Mouse (Mus musculus): Measurements from ENCODE around the gene Ppp1ca. TPM values are rescaled to one million over a fixed set of nuclear protein-coding genes. Genes with fewer than 3 reads are reported as not detected.

The Ppp1ca gene
- total and polyA plus RNA-seq, 2 experiments from 2014 or later, result 480 to 551 TPM

GRCm38 (mm10) chr19:4213524-4213974 lies 21.7 kb downstream of the Ppp1ca start:
- TF ChIP-seq CTCF (IDR thresholded peaks at IDR 0.05; ENCODE audit: low read depth), result no peak
- WGBS, result 11% methylated on average over 9 of the region's 9 CpGs
- H3K27me3 ChIP-seq (ENCODE audit: insufficient read depth, low read length), result peaks cover 25% of the 10 kb centered on the region
- no peak overlapping the region for H3K4me3 ChIP-seq (ENCODE audit: low read depth, low read length)
- no peaks in the 10 kb centered on the region for H3K9me3 ChIP-seq (ENCODE audit: low read length)
- H3K4me1 ChIP-seq (ENCODE audit: insufficient read depth), result no peaks in the 10 kb centered on the region
- no peak overlapping the region for H3K27ac ChIP-seq (ENCODE audit: low read depth, low read length)
- no peak overlapping the region for H3K9ac ChIP-seq
- no peak for DNase-seq
- ATAC-seq, result no peak
- no peaks in the 10 kb centered on the region for H3K36me3 ChIP-seq (ENCODE audit: insufficient read depth)
- no peak overlapping the region for H3K4me2 ChIP-seq (ENCODE audit: low read depth)

GRCm38 (mm10) chr19:4214071-4214770 lies 22.4 kb downstream of the Ppp1ca start, which contains the start of the genes Clcf1 and AC109138.7:
Clcf1 (plus strand) TSS chr19:4214238.
AC109138.7 (plus strand) TSS chr19:4214357.
- ATAC-seq (peak; percentile 14; the same call in 1 of the 2 replicates), DNase-seq (no peak)
- TF ChIP-seq CTCF (IDR thresholded peaks at IDR 0.05; ENCODE audit: low read depth), result no peak
- Histone ChIP-seq H3K9ac (peak within 1 kb of the TSS; percentile 44), H3K36me3 (ENCODE audit: insufficient read depth) (no peaks in the 10 kb centered on the region), H3K9me3 (ENCODE audit: low read length) (no peaks in the 10 kb centered on the region), H3K4me1 (ENCODE audit: insufficient read depth) (no peaks in the 10 kb centered on the region), H3K4me3 (ENCODE audit: low read depth, low read length) (peak within 1 kb of the TSS; percentile 48), H3K27me3 (ENCODE audit: insufficient read depth, low read length) (peaks cover 25% of the 10 kb centered on the region), H3K27ac (ENCODE audit: low read depth, low read length) (no peak within 1 kb of the TSS), H3K4me2 (ENCODE audit: low read depth) (peak within 1 kb of the TSS; percentile 90)
- WGBS, result 2% methylated on average over 43 of the region's 49 CpGs

- Histone ChIP-seq H3K27me3 (ENCODE audit: insufficient read depth, low read length) (peaks cover 25% of the 10 kb centered on the region), H3K27ac (ENCODE audit: low read depth, low read length) (no peak overlapping the region), H3K9me3 (ENCODE audit: low read length) (no peaks in the 10 kb centered on the region), H3K4me1 (ENCODE audit: insufficient read depth) (no peaks in the 10 kb centered on the region), H3K4me3 (ENCODE audit: low read depth, low read length) (peak overlapping the region; percentile 48), H3K9ac (peak overlapping the region; percentile 44), H3K36me3 (ENCODE audit: insufficient read depth) (no peaks in the 10 kb centered on the region), H3K4me2 (ENCODE audit: low read depth) (peak overlapping the region; percentile 90)
- no peak for TF ChIP-seq CTCF (IDR thresholded peaks at IDR 0.05; ENCODE audit: low read depth)
- ATAC-seq (no peak), DNase-seq (no peak)
- 4% methylated on average over 62 of the region's 81 CpGs for WGBS
Measured at GRCm38 (mm10) chr19:4214771-4215450, 23.0 kb downstream of the Ppp1ca start.

GRCm38 (mm10) chr19:4215451-4215840 lies 23.6 kb downstream of the Ppp1ca start:
- H3K4me1 ChIP-seq (ENCODE audit: insufficient read depth), result no peaks in the 10 kb centered on the region; the same call in 1 of the 2 replicates

GRCm38 (mm10) chr19:4216041-4216685 lies 24.3 kb downstream of the Ppp1ca start:
- no peaks in the 10 kb centered on the region for H3K36me3 ChIP-seq (ENCODE audit: insufficient read depth)
- H3K4me3 ChIP-seq (ENCODE audit: low read depth, low read length), result no peak overlapping the region
- H3K9me3 ChIP-seq (ENCODE audit: low read length), result no peaks in the 10 kb centered on the region
- peak; percentile 69 for TF ChIP-seq CTCF (IDR thresholded peaks at IDR 0.05; ENCODE audit: low read depth)
- H3K27me3 ChIP-seq (ENCODE audit: insufficient read depth, low read length), result peaks cover 25% of the 10 kb centered on the region
- H3K4me1 ChIP-seq (ENCODE audit: insufficient read depth), result no peaks in the 10 kb centered on the region; the same call in 1 of the 2 replicates
- H3K4me2 ChIP-seq (ENCODE audit: low read depth), result no peak overlapping the region
- no peak overlapping the region for H3K9ac ChIP-seq
- H3K27ac ChIP-seq (ENCODE audit: low read depth, low read length), result no peak overlapping the region
- ATAC-seq (no peak; the same call in 1 of the 2 replicates), DNase-seq (peak; percentile 46)
- 23% methylated on average over 14 of the region's 14 CpGs for WGBS

More at GRCm38 (mm10) chr19:4215451-4215840, 23.6 kb downstream of the Ppp1ca start:
- peak overlapping the region; percentile 44; the same call in 1 of the 2 replicates for H3K9ac ChIP-seq
- peak overlapping the region; percentile 90 for H3K4me2 ChIP-seq (ENCODE audit: low read depth)
- ATAC-seq (no peak), DNase-seq (no peak)
- H3K27ac ChIP-seq (ENCODE audit: low read depth, low read length), result no peak overlapping the region
- H3K36me3 ChIP-seq (ENCODE audit: insufficient read depth), result no peaks in the 10 kb centered on the region
- no peak for TF ChIP-seq CTCF (IDR thresholded peaks at IDR 0.05; ENCODE audit: low read depth)
- H3K9me3 ChIP-seq (ENCODE audit: low read length), result no peaks in the 10 kb centered on the region
- WGBS, result 3% methylated on average over 19 of the region's 21 CpGs
- H3K4me3 ChIP-seq (ENCODE audit: low read depth, low read length), result peak overlapping the region; percentile 48
- H3K27me3 ChIP-seq (ENCODE audit: insufficient read depth, low read length), result peaks cover 25% of the 10 kb centered on the region

GRCm38 (mm10) chr19:4217140-4217539 lies 25.3 kb downstream of the Ppp1ca start:
- Histone ChIP-seq H3K27me3 (ENCODE audit: insufficient read depth, low read length) (peaks cover 25% of the 10 kb centered on the region), H3K4me3 (ENCODE audit: low read depth, low read length) (no peak overlapping the region), H3K9ac (no peak overlapping the region), H3K27ac (ENCODE audit: low read depth, low read length) (no peak overlapping the region), H3K4me2 (ENCODE audit: low read depth) (no peak overlapping the region), H3K4me1 (ENCODE audit: insufficient read depth) (no peaks in the 10 kb centered on the region; the same call in 1 of the 2 replicates), H3K9me3 (ENCODE audit: low read length) (no peaks in the 10 kb centered on the region), H3K36me3 (ENCODE audit: insufficient read depth) (no peaks in the 10 kb centered on the region)
- 10% methylated on average over 5 of the region's 5 CpGs for WGBS
- TF ChIP-seq CTCF (IDR thresholded peaks at IDR 0.05; ENCODE audit: low read depth), result no peak
- ATAC-seq (no peak), DNase-seq (no peak)

All from forebrain, postnatal 0 days (tissue).